Mouse (Mus musculus): Measurements from ENCODE around the gene Dpf2.

DNA sequence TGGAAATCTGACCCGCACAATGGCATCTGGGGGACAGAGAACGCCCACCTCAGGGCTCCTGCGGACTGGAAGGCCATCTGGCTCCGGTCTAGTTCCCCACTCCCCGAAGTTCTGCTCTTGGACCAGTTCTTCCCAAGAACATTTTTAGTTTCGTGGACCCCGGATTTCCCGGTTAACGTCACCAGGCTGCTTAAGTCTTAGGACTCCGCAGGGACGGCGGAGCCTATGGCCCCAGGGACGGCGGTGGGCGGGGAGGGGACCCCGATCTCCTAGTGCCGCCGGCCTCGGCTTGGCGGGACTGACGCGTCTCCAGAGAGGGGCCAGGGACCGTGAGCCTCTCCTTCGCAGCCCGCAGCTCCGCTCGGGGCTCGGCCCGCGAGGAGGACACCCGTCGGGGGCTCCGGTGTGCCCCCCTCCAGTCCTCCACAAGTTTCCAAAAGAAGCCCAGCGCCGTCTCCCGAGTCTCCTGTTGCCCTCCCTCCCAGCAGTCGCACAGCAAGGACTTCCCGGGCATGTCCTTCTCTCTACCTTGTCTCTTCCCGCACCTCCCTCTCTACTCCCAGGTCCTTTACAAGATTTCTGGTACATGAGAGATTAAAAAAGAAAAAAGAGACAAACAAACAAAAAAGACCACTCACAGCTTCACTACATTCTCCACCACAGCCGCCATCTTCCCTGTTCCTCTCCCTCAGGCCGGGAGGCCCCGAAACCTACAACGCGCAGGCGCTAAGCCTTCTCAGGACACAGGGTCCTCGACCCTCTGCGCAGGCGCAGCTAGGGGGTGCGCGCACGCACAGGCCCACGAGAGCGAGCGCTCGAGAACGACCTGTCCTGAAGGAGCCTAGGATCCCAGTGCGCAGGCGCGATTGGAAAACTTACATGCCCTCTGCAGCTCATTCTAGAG is 455 bp downstream of the Dpf2 start:
- TF ChIP-seq CTCF (IDR thresholded peaks at IDR 0.05; ENCODE audit: borderline replicate concordance, extremely low read depth, insufficient read depth, insufficient read length) = no peak
- peak; percentile 67; the same call in 1 of the 2 replicates for TF ChIP-seq POLR2A (IDR thresholded peaks at IDR 0.05; ENCODE audit: borderline replicate concordance, extremely low read depth, insufficient read depth, insufficient read length, poor library complexity, severe bottlenecking)
